Mouse (Mus musculus): Measurements from ENCODE around the gene Ccl22.

Gene Ccl22

DNA sequence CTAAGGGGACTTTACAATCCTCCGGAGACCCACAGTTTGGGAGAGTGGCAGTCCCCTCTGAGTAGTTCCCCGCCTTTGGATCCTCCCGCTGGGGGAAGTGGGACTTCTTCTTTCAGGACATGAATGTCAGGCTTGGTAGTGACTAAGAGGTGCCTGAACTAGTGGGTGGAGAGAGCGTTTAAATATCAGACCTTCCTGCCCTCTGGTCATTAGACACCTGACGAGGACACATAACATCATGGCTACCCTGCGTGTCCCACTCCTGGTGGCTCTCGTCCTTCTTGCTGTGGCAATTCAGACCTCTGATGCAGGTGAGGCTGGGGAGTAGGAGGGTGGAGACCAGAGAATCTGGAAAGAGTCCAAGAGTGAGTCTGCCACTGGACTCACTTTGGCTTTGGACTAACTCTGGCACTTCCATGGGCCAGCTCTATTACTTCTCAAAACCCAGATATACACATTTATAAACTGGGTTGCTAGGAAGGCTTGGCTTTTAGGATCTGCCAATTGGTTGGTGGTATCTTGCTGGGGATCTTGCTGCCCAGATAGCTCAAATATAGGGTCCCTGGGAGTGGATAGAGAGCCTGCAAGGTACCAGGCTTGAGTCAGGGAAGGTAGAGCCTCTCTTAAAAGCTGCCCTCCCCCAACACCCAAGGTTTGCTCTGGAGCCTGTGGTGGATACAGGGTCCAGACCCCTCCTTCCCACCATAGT lies at the start of gene Ccl22:
Gene Ccl22 (plus strand): TSS at position 115 of the 709 bp plus-strand sequence.
- DNase-seq (ENCODE audit: low spot score in 2 of 2), result no peak

DNA sequence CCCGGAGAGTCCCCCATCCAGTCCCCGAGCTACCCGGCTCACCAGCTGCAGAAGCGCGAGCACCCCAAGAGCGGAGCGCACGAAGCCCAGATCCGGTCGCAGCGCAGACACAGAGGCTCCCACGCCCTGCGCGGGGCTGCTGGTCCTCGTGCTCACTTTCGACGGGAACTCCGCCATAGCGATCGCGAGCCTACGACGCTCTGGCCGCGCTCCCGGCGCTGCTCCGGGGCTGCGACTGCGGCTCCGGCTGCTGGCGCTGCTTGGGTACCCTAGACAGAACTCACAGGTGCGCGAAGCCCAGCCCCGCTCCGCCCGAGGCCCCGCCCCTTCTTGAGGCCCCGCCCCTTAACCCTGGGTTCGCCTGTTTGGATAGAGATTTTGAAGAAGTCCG lies 49.4 kb upstream of the Ccl22 start, which contains the start of gene Pllp:
Gene Pllp (minus strand): TSS at position 285 of the 391 bp plus-strand sequence.
- DNase-seq (ENCODE audit: low spot score in 2 of 2), result peak; percentile 66 to 71

DNA sequence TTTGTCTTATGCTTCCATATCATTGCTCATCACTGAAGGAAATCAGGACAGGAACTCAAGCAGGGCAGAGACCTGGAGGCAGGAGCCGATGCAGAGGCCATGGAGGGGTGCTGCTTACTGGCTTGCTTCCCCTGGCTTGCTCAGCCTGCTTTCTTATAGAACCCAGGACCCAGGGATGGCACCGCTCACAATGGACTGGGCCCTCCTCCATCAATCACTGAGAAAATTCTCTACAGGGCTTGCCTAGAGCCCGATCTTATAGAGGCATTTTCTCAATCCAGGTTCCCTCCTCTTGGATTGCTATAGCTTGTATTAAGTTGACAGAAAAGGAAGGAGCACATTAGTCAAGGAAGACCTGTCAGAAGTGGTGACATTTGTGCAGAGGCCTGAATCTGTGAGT lies 48.8 kb upstream of the Ccl22 start:
- DNase-seq (ENCODE audit: low spot score in 2 of 2), result no peak

DNA sequence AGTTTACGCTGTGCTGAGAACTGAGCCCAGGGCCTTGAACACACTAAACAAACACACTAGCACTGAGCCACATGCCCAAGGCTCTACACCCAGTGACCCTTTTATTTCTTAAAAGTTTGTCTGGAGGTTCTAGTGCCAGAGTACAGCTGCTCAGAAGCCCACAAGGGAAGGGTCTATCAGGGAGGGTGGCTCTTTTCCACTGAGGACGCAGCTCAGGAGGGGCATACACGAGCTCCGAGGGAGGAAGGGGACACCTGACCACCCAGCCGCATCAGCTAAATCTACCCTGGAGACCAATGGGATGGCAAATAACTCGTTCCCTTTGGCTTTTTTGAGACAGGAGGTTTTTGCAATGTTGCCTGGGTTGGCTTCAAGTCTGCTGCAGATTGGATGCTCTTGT lies 47.4 kb upstream of the Ccl22 start:
- DNase-seq (ENCODE audit: low spot score in 2 of 2), result no peak

DNA sequence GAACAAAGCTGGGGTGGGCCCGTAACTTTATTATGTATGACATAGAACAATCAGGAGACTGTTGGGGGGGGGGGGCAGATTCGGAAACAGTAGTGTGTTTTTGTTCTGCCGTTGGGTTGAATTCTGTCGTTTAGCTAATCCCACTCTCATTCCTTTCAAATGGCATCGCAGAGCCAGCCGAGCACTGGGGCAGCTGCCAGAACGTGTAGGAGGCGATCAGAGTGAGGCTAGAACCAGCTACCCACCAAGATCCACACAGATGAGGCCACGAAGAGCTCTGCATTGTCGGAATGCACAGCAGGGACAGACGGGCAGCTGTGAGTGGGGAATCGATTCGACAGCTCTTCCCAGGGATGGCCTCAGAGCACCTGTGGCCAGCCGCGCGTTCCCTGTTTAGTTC lies 46.0 kb upstream of the Ccl22 start:
- peak; percentile 59 to 60 for DNase-seq (ENCODE audit: low spot score in 2 of 2)

DNA sequence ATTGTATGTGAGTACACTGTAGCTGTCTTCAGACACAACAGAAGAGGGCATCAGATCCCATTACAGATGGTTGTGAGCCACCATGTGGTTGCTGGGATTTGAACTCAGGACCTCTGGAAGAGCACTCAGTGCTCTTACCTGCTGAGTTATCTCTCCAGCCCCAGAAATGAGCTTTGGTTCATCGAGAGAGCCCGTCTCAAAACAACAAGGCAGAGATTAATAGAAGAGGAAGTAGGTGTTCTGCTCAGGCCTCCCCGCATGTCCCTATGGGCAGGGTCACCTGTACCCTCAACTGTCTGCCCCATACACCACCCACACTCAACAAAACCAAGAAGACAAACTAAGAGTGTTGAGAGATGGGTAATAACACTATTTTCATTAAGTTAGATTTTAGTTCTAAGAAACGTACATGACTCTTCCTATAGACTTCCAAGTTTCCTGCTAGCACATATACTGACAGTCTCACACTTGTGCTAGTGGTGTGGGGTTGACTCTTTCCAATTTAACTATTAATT lies 44.9 kb upstream of the Ccl22 start:
- no peak for DNase-seq (ENCODE audit: low spot score in 2 of 2)

DNA sequence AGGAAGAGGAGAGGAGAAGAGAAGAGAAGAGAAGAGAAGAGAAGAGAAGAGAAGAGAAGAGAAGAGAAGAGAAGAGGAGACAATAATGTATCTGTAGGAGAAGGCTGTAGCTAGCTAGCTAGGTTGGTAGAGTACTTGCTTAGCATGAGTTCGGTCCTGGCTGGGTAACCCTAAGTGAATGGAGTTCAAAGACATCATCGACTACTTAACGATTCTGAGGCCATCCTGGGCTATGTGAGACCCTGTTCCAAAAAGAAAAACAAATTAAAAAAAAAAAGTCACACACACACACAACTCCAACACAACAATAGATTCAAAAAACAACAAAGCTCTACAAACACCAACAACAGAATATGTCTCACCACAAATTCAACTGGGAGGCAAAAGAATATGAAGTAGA lies 43.2 kb upstream of the Ccl22 start:
- DNase-seq (ENCODE audit: low spot score in 2 of 2), result no peak

DNA sequence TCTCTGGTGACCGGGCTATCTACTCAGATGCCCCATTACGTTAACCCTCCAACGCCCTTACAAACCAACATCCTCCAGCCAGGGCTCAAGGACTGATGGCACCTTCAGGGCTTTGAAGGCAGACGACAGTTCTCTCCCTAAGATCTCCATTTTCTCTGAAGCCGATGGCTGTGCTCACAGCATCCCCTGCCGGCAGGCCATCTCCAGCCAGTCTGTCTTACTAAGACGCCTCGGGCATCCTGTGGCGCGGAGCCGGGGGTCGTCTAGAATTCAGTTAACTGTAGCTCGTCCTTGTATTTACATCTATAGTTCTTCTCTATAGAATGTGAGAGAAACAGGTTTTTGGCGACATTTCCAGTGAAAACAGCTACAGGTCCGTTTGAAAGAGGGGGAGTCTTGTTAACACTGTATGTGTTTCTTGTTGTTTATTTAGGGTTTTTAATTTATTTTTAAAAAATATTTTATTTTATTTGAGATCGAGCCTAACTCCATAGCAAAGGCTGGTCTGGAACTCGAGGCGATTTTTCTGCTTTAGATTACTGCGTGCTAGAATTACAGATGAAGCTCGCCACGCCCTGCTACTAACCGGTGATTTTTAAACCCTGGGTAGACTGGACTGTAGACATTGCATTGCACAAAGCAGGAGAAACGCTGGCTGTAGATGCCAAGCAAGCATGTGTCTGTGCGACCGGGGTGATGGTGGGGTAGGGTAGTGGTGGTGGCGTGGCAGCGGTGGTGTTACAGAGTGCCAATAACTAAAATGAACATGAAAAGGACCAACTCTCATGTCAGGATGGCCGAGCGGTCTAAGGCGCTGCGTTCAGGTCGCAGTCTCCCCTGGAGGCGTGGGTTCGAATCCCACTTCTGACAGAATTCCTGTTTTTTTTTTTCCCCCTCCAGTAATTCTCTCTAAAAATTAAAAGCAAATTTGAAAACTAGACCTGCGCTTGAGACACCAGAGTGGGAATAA lies 42.3 kb upstream of the Ccl22 start:
- peak; percentile 92 to 93 for DNase-seq (ENCODE audit: low spot score in 2 of 2)

DNA sequence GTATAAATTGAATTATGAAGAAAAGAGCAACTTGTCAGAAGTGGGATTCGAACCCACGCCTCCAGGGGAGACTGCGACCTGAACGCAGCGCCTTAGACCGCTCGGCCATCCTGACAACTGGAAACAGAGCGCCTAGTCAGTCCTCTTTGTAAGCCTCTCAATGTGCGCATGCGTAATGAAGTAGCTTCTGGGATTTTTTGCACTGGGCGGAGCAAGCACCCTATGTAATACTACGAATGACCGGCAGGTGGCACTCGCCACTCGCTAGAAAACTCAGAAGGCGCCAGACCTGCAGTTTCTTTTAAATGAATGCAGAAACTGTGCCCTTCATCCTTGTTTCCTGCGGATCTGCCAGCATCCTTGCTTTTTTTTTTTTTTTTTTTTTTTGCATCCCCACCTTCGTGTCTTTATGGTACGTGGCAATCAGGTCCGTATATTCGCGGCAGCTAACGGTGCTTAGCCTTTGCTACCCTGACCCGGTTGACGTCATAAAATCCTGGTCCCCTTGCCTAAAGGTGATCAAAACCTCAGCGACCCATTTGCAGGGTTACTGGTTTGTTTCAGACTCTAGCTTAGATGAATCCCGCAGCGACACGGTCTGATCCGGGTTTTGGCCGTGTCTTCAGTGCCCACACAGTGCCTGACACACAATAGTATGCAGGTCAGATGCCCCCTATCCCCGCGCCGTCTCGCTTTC lies 41.3 kb upstream of the Ccl22 start:
- peak; percentile 95 to 97 for DNase-seq (ENCODE audit: low spot score in 2 of 2)

DNA sequence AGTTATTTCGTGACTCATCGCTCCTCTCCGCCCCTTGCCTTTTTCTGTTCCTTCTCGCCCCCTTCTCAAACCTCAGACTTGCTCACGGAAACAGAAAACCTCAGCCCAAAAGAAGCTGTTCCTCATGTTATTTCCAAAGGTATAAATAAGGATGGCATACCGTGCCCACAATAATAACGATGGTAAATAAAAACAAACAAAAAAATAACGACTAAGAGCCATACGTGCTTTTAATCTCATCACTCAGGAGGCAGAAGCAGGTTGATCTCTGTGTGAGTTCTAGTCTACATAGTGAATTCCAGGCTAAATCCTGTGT lies 40.8 kb upstream of the Ccl22 start:
- DNase-seq (ENCODE audit: low spot score in 2 of 2), result no peak

DNA sequence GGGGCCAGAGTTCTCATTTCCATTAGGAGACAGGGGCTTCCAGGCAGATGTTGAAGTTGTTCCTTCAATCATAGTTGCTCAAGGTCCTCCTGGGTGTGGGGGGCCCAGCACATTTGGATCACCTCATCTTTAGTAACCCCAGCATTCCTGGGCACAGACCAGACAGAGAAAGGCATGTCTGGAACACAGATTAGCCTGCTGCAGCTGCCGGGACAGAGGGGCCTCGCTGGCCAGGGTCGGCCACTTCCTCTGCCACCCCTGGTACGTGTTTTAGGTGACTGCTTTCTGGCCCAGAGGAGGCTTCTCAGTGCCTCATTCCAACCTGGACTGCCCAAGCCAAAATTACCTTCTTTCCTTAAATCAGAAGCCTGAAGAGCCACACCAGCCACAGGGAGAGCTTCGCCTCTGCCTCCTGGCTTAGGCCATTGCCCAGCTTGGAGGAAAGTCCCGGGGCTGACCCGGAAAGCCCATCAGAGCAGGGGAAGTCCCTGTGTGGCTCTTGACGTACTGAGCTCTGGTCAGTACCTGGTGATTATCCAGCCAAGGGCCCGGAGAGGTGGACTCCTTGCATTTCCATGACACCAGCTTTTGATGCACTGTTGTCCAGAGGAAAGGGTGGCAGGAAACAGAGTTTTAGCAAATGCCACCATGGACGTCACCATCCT lies 39.7 kb upstream of the Ccl22 start:
- DNase-seq (ENCODE audit: low spot score in 2 of 2), result peak in 1 of 2 experiments; percentile 28

DNA sequence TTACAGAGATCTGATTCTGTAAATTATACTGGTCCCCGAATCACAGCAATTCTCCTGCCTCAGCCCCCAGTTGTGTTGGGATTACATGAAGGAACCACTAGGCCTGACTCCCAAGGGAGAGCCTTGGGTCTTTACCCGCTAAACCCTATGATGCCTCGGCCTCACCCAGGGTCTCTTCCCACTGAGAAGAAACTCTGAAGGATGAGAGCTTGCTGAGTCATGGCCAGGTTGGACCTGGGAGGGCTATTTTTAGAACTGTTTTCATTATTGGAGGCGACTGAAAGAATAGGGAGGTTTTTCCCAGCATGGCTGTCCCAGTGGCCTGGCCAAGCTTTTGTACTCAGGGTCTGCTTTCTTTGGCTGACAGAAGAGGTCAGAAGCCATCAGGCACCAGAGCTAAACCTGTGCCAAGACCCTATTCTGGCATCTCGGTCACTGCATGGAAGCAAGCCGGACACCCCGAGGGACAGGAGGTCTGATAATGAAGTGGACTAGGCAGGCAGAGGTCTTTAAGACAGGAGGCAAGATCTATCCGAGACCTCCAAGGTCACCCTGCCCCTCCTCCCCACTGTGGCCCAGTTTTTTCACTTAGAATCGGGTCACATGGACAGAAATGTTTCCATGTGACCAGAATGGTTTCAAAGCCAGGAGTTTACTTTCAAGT lies 38.5 kb upstream of the Ccl22 start:
- peak in 1 of 2 experiments; percentile 27 for DNase-seq (ENCODE audit: low spot score in 2 of 2)

DNA sequence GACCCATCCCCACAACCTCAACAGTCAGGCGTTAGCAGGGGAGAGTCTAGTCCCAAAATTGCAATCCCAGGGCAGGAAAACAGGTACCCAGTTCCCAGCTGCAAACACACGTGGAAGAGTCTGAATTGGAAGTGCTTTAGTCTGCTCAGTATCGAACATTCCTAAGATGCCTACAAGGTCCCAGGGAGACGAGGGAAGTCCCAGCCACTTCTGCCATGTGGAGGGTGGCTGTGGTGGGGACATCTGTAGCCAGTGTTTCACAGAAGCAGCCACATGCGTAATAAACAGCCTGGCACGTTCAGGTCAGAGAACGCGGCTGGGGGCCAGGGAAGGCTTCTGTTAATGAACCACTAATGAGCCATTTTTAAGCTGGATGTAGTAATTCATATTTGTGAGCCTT lies 35.1 kb upstream of the Ccl22 start:
- DNase-seq (ENCODE audit: low spot score in 2 of 2), result no peak

DNA sequence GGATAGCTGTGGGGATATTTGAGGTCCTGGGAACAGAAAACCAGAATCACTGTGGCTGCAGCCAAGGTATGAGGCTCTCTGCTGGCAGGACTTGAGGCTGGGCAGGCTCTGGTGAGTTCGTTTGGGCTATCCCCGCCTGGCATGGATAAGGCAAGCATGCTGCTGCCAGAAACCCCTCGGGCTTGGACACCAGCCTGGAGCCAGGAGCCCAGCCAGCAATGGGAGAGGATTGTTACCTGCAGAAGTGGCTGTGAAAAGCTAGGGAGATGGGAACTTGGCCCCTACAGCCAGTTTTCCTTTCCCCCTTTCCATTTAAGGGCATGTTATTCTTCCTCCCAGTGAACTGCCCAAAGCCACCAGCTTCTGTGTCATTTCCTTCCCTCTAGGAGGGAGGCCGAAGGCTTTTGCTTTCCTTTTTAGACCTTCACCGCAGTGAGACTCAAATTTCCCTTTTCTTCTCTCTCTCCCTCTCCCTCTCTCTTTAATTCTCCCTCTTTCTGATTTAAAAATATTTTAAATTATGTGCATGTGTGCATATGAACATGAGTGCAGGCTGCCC lies 34.2 kb upstream of the Ccl22 start:
- DNase-seq (ENCODE audit: low spot score in 2 of 2), result peak; percentile 71 to 80

DNA sequence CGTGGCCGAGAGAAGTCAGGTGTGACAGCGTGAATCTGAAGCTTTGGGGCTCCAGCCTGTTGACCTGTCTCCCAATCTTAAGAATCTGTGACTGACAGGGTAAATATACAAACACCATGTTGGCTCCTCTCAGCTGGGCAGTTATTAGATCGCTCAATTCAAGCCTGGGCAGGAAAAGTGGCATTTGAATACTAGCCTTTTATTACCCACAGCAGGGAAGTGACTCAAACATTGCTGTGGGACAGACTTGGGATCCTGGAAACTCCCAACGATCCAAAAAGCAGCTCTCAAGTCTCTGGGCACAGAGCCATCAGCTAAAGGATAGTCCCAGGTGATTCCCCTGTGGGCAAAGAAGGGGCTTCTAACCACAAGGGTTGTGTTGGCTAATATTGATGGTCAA lies 30.8 kb upstream of the Ccl22 start:
- no peak for DNase-seq (ENCODE audit: low spot score in 2 of 2)

DNA sequence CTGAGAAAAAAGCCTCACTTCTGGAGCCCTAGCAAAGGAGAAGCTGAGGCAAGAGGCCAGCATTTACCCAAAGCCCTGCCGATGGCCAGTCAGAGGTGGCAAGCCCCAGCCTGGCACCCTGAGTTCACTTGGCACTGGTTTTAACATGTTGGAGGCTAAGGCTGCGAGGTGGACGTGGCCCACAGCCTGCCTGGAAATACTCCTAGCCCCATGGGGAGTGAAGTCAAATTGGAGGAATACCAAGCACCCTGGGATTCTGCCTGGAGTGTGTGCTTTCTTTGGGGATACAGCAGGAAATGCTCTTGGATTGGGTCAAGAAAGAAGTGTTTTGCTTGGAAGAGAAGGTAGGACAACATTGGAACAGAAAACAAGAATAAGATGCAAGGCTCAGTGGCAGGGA lies 29.5 kb upstream of the Ccl22 start:
- no peak for DNase-seq (ENCODE audit: low spot score in 2 of 2)

DNA sequence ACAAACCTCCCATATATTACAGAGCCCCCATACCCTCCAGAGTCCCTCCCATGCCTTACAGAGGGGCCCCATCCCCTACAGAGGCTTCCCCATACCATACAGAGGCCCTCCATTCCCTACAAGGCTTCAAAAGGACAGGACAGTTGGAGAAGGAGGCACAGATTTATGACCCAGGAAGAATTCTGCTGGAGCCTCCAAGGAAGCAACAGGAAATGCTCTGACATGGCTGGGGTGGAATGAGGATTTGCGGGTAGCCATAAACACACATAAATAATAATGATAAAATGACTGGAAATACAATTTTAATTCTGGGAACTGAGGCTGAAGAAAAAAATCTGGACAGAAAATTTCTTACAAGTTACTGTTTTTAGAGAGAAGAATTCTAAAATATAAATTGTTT lies 28.5 kb upstream of the Ccl22 start:
- DNase-seq (ENCODE audit: low spot score in 2 of 2), result no peak

DNA sequence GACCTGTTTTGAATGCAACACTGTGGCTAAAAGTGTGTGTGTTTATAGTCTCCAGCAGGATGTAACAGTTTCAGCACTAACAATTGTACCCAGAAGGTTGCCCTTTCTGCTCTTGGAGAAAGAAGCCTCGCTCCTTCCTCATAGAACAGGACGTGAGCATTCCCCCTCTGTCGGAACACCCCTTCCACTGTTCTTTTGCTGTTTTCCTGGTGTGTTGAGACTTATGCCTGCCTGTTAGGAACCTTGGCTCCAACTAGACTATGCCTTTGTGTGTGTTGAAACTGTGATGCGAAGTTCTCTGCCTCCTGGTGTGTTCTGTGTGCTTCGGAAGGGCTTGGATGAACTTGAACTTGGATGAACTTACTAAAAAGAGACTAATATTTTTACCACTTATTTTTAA lies 19.4 kb upstream of the Ccl22 start:
- DNase-seq (ENCODE audit: low spot score in 2 of 2), result no peak

DNA sequence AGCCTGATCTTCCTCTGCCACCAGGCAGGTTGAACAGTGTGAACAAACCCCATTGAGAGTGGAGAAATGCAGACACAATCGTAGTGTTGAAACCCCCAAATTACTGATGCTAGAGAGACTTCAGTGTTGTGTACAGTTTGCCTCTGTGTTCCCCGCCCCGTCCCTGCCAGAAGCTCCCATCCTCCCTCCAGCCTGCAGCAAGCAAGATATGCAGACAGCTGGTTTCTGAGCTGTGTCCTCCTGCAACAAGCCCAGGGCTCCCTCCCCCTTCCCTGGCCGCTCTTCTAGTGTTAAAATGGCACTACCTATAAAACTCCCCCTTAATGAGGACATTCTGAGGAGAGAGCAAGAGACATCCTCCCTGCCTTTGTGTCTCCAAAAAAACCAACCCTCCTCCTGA lies 16.1 kb upstream of the Ccl22 start:
- DNase-seq (ENCODE audit: low spot score in 2 of 2), result no peak

DNA sequence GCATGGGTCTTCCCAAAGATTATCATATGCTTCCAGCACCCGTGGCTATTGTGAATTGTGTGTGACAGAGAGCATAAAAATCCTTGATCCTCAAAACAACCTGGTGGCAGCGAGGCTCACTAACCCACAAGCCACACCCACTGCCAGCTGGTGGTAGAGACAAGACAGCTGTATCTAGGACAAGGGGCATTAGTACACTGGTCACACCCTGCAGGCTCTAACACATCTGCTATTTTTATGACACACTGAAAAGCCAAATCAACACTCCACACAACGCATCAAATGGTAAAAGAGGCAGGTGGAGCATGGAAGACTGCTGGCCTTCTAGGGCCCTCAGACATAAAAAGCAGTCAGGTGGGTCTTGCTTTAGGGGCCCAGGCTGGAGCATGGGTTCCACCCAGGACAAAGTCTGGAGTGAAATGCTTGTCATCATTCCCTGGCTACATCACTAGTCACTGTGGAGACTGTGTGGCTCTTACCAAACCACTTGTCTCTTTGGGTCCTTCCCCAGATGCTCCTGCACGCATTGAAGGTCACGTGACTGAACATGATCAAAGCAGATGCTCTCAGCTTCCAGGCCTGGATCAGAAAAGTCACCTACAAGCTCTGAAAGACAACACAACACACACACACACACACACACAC lies 11.4 kb upstream of the Ccl22 start:
- peak in 1 of 2 experiments; percentile 36 for DNase-seq (ENCODE audit: low spot score in 2 of 2)

Data from right cerebral cortex, postnatal 10 days (tissue).